Mouse (Mus musculus) bone marrow, adult 2 months (tissue): ENCODE data around the gene Nkrf.

ENCODE experiments used
- CTCF ChIP-seq: fragments of 200-500 bp; IDR thresholded peaks from 2 replicates; pipeline ENCODE4 v1.5.1; 2011; ENCODE audit warnings: low read length, control low read depth; ENCODE audit not compliant: control insufficient read depth, insufficient read depth
- POLR2A ChIP-seq: fragments of 200-500 bp; IDR thresholded peaks from 2 replicates; pipeline ENCODE4 v1.6.1; 2011; ENCODE audit warnings: low read depth, mild to moderate bottlenecking, control low read depth, low read length, borderline replicate concordance; ENCODE audit not compliant: control insufficient read depth

- no peak for TF ChIP-seq CTCF
- TF ChIP-seq POLR2A: no peak
Observed at GRCm38 (mm10) chrX:36852631-36853030, 50.1 kb downstream of the Nkrf start.
